Mouse (Mus musculus): ENCODE data around the gene Ppip5k2. TPM values are rescaled to one million over a fixed set of nuclear protein-coding genes. Genes with fewer than 3 reads are reported as not detected.

Ppip5k2 gene
- polyA plus RNA-seq, 1 experiment, result 6.8 TPM

DNA sequence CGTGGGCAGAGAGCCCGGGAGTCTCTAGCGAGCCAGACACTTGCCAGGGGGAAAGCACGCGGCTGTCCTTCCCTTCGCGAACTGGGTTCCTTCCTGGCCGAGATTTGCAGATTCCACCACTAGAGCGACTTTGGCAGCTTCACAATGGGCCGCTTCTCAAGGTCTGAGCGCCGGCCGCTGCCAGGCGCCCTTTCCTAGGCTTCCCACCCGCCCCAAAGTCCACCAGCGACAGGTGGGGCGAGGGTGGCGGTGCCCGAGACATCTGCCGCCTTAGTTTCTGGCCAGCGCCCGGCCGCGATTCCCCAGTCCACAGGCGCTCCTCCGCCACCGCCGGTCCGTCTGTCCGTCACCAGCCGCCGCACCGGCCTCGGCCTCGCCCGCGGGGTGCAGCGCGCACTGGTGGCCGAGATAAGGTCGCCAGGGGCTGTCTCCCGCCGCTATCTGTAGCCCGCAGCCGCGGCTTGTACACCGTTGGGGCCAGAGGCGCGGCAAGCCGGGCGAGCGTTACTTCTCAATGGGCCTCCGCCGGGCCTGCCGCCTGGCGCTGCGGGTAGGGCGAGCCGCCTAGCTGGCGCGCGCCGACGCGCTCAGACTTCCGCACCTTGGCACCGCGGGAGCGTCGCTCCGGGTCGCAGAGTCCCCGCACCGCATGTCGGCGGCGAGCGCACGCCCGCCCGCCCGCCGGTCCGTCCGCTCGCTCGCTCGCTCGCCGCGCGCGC, 109.4 kb downstream of the Ppip5k2 start:
- Histone ChIP-seq H3K27ac (replicated peaks; ENCODE audit: low read depth, low read length) (peak overlapping the region; percentile 25; the same call in 1 of the 2 replicates), H3K4me1 (ENCODE audit: control insufficient read depth, insufficient read depth, insufficient read length, low read length) (no peaks in the 10 kb centered on the region; the same call in 1 of the 2 replicates), H3K4me3 (ENCODE audit: insufficient read depth, low read depth, low read length) (peak overlapping the region; percentile 99)

- Histone ChIP-seq H3K4me3 (ENCODE audit: insufficient read depth, low read depth, low read length) (0 out of 2 replicates have a peak overlapping the region, but pooled peaks have one; percentile 11), H3K27ac (replicated peaks; ENCODE audit: low read depth, low read length) (no peak overlapping the region), H3K4me1 (ENCODE audit: control insufficient read depth, insufficient read depth, insufficient read length, low read length) (no peaks in the 10 kb centered on the region; the same call in 1 of the 2 replicates)
Observed at GRCm38 (mm10) chr1:97659405-97659804, 110.8 kb downstream of the Ppip5k2 start.

DNA sequence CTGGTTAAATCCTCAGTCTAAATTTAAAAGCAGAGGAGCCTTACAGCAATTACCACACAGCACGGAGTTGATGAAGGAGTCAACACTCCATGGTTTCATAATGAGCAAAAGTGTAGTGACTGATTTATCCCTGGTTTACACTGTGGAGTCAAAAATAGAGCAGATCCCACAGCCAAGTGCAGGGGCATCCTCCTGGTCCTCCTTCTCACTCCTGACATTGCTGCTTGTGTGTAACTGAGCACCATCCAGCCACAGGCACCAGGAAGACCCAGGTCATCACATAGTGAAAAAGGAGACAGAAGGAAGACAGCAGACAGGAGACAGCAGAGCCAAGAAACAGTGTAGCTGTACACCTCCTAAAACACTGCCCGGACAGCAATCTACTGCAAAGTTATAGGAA, 112.4 kb downstream of the Ppip5k2 start:
- H3K27ac ChIP-seq (replicated peaks; ENCODE audit: low read depth, low read length), result no peak overlapping the region
- no peak overlapping the region for H3K4me3 ChIP-seq (ENCODE audit: insufficient read depth, low read depth, low read length)
- no peaks in the 10 kb centered on the region; the same call in 1 of the 2 replicates for H3K4me1 ChIP-seq (ENCODE audit: control insufficient read depth, insufficient read depth, insufficient read length, low read length)

DNA sequence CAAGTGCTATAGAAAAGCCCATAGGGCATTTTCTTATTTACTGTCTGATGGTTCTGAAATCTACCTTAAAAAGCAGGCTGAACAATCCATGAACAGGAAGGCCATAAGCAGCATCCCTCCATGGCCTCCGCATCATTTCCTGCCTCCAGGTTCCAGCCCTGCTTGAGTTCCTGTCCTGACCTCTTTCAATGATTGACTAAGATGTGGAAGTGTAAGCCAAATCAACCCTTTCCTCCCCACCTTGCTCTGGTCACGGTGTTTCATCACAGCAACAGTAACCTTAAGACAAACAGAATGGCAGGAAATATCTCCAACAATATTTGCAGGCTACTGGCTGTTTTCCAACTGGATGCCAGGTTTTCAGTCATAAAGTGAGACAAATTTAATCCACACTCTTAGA, 113.0 kb downstream of the Ppip5k2 start:
- Histone ChIP-seq H3K4me1 (ENCODE audit: control insufficient read depth, insufficient read depth, insufficient read length, low read length) (no peaks in the 10 kb centered on the region; the same call in 1 of the 2 replicates), H3K4me3 (ENCODE audit: insufficient read depth, low read depth, low read length) (no peak overlapping the region), H3K27ac (replicated peaks; ENCODE audit: low read depth, low read length) (no peak overlapping the region)

Other genes with a start within 250 kb of the Ppip5k2 start
- 4.3 and 4.9 TPM in 2 replicates for gene D1Ertd622e, start 108.3 kb downstream of the Ppip5k2 start, polyA plus RNA-seq (2012; ENCODE audit: insufficient read depth, insufficient read length, missing spikeins)
- 9.3 and 14.2 TPM in 2 replicates for gene Gin1, start 239 bp downstream of the Ppip5k2 start, polyA plus RNA-seq (2012; ENCODE audit: insufficient read depth, insufficient read length, missing spikeins)